Mouse (Mus musculus): ENCODE measurements around the gene Dlgap4. TPM values are rescaled to one million over a fixed set of nuclear protein-coding genes. Genes with fewer than 3 reads are reported as not detected.
"Not testable (repeated sequence)": the region's sequence is repeated elsewhere in the genome, so short reads cannot be mapped to it uniquely, and the experiment has no call there.

The Dlgap4 gene
- total and polyA plus RNA-seq, 3 experiments: 10.4 to 39.6 TPM; not detected in 1

DNA sequence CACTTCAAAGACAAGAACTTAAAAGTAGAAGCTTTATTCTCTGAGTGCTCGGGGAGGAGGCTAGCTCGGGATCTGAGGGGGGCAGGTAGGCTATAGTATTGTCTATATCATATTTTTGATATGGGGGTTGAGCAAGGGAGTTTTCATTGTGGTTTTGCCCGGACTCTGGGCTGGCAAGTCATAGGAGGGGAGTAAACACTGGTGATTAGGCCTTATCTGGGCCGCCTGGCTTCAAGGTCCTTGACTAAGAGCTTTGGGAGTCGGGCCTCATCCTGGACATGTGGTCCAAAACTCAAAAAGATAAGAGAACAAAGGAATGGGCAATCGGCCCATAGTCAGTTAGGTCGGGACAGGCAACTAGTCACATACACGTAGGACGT, 169.8 kb downstream of the Dlgap4 start (continued):
- TF ChIP-seq ZKSCAN1 (IDR thresholded peaks at IDR 0.05; ENCODE audit: low read depth, low read length) (no peak; the same call in 1 of the 2 replicates), KAT2A (conservative IDR thresholded peaks at IDR 0.05; ENCODE audit: low read depth, low read length) (no peak), SMC3 (IDR thresholded peaks at IDR 0.05; ENCODE audit: low read depth, low read length) (no peak; the same call in 1 of the 2 replicates), RCOR1 (IDR thresholded peaks at IDR 0.05; ENCODE audit: low read depth, low read length) (peak; percentile 86), ZMIZ1 (IDR thresholded peaks at IDR 0.05; ENCODE audit: low read depth, low read length) (0 out of 2 replicates have a peak, but pooled peaks have one; percentile 68), ZNF384 (IDR thresholded peaks at IDR 0.05; ENCODE audit: low read depth, low read length) (0 out of 2 replicates have a peak, but pooled peaks have one; percentile 27)

DNA sequence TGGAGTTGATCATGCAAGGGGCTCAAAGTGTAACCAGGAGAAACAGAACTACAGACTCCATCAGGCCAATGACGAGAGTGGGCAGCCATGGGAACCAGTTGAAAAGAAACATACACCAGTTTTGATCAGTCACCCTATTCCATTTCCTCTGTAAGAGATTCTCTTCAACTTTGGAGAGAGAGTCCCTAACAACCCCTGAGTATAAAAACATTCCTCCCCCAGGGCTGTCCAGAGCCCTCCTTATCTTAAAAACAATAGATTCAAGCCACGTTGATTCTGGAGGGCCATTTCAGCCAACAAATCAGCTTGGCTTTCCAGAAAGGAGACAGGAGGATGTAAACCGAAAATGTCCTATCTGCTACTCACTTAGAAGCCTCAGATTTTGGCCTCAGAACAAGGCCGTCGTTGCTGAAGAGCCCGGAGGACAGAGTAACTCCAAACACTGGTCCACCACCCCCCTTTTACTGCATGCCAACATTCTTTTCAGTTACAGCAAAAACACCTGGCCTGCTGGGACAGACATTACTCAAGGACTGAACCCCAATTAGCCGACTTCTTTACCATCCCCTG, 170.6 kb downstream of the Dlgap4 start:
- Histone ChIP-seq H3K36me3 (ENCODE audit: control insufficient read depth in 1 of 2, insufficient read depth in 2 of 2, low read length in 2 of 2) (peaks cover 0 to 29% of the 10 kb centered on the region in 2 experiments; a peak in 2 of 4 replicates), H3K79me2 (ENCODE audit: control insufficient read depth, insufficient read depth, low read length, poor library complexity) (no peaks in the 10 kb centered on the region), H3K9ac (ENCODE audit: control insufficient read depth, low read depth, low read length, poor library complexity, severe bottlenecking) (peak overlapping the region; percentile 34), H3K4me1 (ENCODE audit: control insufficient read depth in 1 of 2, insufficient read depth in 2 of 2, low read length in 2 of 2) (peaks cover 19 to 42% of the 10 kb centered on the region in 2 experiments), H3K4me3 (ENCODE audit: control insufficient read depth in 1 of 2, insufficient read depth in 1 of 2, low read depth in 2 of 2, low read length in 2 of 2) (peak overlapping the region in 1 of 2 experiments; percentile 18; a peak in 1 of 4 replicates), H3K9me3 (replicated peaks; ENCODE audit: insufficient read depth, low read length) (no peaks in the 10 kb centered on the region), H3K27ac (ENCODE audit: control insufficient read depth, low read depth, low read length) (peak overlapping the region; percentile 96), H3K27me3 (ENCODE audit: control insufficient read depth in 1 of 2, insufficient read depth in 2 of 2, low read length in 2 of 2) (no peaks in the 10 kb centered on the region)
- TF ChIP-seq MAX (IDR thresholded peaks at IDR 0.05; ENCODE audit: low read length) (no peak), EP300 (IDR thresholded peaks at IDR 0.05; ENCODE audit: low read depth in 1 of 2, low read length in 2 of 2) (no peak), USF1 (IDR thresholded peaks at IDR 0.05; ENCODE audit: low read depth, low read length) (no peak), BHLHE40 (IDR thresholded peaks at IDR 0.05; ENCODE audit: borderline replicate concordance, low read depth, low read length) (no peak), MAZ (IDR thresholded peaks at IDR 0.05; ENCODE audit: low read depth, low read length) (no peak), GATA1 (IDR thresholded peaks at IDR 0.05; ENCODE audit: low read depth, low read length) (no peak), CHD1 (IDR thresholded peaks at IDR 0.05; ENCODE audit: low read depth, low read length) (no peak)
- DNase-seq (ENCODE audit: low read depth, low spot score): peak; percentile 52

DNA sequence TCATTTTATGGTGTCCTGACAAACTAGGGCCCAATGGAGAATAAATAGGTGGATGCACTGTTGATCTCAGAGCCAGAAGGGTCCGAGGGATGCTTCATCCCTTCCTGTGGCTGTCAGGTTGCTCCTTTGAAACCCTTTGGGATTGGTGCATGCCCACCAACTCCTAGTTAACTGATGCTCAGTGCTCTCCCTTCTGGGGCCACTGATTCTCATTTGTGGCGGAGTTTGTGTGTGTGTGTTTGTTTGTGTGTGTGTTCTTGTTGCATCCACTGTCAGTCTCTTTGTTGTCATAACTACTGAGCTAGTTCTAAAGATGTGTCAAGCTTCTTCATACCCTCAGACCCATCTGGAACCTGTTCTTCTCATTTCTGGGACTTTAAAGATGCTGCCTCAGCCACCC, 171.4 kb downstream of the Dlgap4 start:
- DNase-seq (ENCODE audit: low read depth, low spot score): no peak
- Histone ChIP-seq H3K27me3 (ENCODE audit: control insufficient read depth in 1 of 2, insufficient read depth in 2 of 2, low read length in 2 of 2) (no peaks in the 10 kb centered on the region), H3K9ac (ENCODE audit: control insufficient read depth, low read depth, low read length, poor library complexity, severe bottlenecking) (no peak overlapping the region), H3K4me1 (ENCODE audit: control insufficient read depth in 1 of 2, insufficient read depth in 2 of 2, low read length in 2 of 2) (peaks cover 19 to 40% of the 10 kb centered on the region in 2 experiments), H3K79me2 (ENCODE audit: control insufficient read depth, insufficient read depth, low read length, poor library complexity) (no peaks in the 10 kb centered on the region), H3K36me3 (ENCODE audit: control insufficient read depth in 1 of 2, insufficient read depth in 2 of 2, low read length in 2 of 2) (peaks cover 0 to 29% of the 10 kb centered on the region in 2 experiments; a peak in 2 of 4 replicates), H3K27ac (ENCODE audit: control insufficient read depth, low read depth, low read length) (peak overlapping the region; percentile 96; the same call in 1 of the 2 replicates), H3K9me3 (replicated peaks; ENCODE audit: insufficient read depth, low read length) (no peaks in the 10 kb centered on the region), H3K4me3 (ENCODE audit: control insufficient read depth in 1 of 2, insufficient read depth in 1 of 2, low read depth in 2 of 2, low read length in 2 of 2) (no peak overlapping the region)
- no peak for TF ChIP-seq MAZ (IDR thresholded peaks at IDR 0.05; ENCODE audit: low read depth, low read length)
- no peak for TF ChIP-seq USF1 (IDR thresholded peaks at IDR 0.05; ENCODE audit: low read depth, low read length)
- TF ChIP-seq ETS1 (IDR thresholded peaks at IDR 0.05; ENCODE audit: low read depth, low read length): no peak
- no peak for TF ChIP-seq MAX (IDR thresholded peaks at IDR 0.05; ENCODE audit: low read length)
- no peak for TF ChIP-seq MYC (IDR thresholded peaks at IDR 0.05; ENCODE audit: low read depth, low read length)
- no peak for TF ChIP-seq HCFC1 (IDR thresholded peaks at IDR 0.05; ENCODE audit: low read depth, low read length)
- no peak for TF ChIP-seq USF2 (IDR thresholded peaks at IDR 0.05; ENCODE audit: borderline replicate concordance in 1 of 2, insufficient read depth in 1 of 2, low read depth in 1 of 2, low read length in 2 of 2)
- TF ChIP-seq MXI1 (IDR thresholded peaks at IDR 0.05; ENCODE audit: low read depth, low read length): no peak
- TF ChIP-seq MEF2A (IDR thresholded peaks at IDR 0.05; ENCODE audit: extremely low read depth, insufficient replicate concordance, low read depth, low read length, poor library complexity, severe bottlenecking): no peak
- TF ChIP-seq MYB (IDR thresholded peaks at IDR 0.05; ENCODE audit: low read depth, low read length): no peak
- TF ChIP-seq TAL1 (IDR thresholded peaks at IDR 0.05; ENCODE audit: low read length): no peak
- TF ChIP-seq SMC3 (IDR thresholded peaks at IDR 0.05; ENCODE audit: low read depth, low read length): no peak
- TF ChIP-seq KAT2A (conservative IDR thresholded peaks at IDR 0.05; ENCODE audit: low read depth, low read length): no peak
- TF ChIP-seq E2F4 (IDR thresholded peaks at IDR 0.05; ENCODE audit: borderline replicate concordance, low read depth, low read length): no peak

DNA sequence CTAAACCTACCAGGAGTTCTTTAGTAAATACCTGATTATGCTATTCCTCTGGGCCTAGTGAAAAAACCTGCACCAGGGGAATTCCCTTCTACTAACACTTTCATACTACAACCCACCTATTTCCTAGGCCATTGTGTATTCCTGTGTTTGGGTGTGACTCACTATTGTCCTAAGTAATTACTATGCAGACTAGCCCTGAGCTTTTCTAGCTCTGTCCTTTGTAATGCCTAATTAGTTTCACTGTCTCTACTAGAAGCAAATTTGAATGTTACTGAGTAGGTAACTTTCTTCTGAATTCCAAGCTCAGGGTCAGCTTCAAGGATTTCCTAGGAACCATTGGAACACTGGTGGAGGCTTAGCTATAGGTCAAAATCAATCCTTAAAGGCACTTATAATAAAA, 172.9 kb downstream of the Dlgap4 start:
- peaks cover 0 to 24% of the 10 kb centered on the region in 2 experiments; a peak in 2 of 4 replicates for H3K36me3 ChIP-seq (ENCODE audit: control insufficient read depth in 1 of 2, insufficient read depth in 2 of 2, low read length in 2 of 2)
- DNase-seq (ENCODE audit: low read depth, low spot score); H3K27me3 ChIP-seq (ENCODE audit: control insufficient read depth in 1 of 2, insufficient read depth in 2 of 2, low read length in 2 of 2); H3K79me2 ChIP-seq (ENCODE audit: control insufficient read depth, insufficient read depth, low read length, poor library complexity); H3K9ac ChIP-seq (ENCODE audit: control insufficient read depth, low read depth, low read length, poor library complexity, severe bottlenecking); H3K9me3 ChIP-seq (replicated peaks; ENCODE audit: insufficient read depth, low read length); H3K27ac ChIP-seq (ENCODE audit: control insufficient read depth, low read depth, low read length); H3K4me3 ChIP-seq (ENCODE audit: control insufficient read depth in 1 of 2, insufficient read depth in 1 of 2, low read depth in 2 of 2, low read length in 2 of 2): not testable (repeated sequence)
- H3K4me1 ChIP-seq (ENCODE audit: control insufficient read depth in 1 of 2, insufficient read depth in 2 of 2, low read length in 2 of 2): peaks cover 17 to 28% of the 10 kb centered on the region in 2 experiments
